Mouse (Mus musculus): Measurements from ENCODE around the gene Adam17. TPM values are rescaled to one million over a fixed set of nuclear protein-coding genes. Genes with fewer than 3 reads are reported as not detected.

The Adam17 gene
- polyA plus RNA-seq, 1 experiment from 2014 or later: 44.2 TPM

DNA sequence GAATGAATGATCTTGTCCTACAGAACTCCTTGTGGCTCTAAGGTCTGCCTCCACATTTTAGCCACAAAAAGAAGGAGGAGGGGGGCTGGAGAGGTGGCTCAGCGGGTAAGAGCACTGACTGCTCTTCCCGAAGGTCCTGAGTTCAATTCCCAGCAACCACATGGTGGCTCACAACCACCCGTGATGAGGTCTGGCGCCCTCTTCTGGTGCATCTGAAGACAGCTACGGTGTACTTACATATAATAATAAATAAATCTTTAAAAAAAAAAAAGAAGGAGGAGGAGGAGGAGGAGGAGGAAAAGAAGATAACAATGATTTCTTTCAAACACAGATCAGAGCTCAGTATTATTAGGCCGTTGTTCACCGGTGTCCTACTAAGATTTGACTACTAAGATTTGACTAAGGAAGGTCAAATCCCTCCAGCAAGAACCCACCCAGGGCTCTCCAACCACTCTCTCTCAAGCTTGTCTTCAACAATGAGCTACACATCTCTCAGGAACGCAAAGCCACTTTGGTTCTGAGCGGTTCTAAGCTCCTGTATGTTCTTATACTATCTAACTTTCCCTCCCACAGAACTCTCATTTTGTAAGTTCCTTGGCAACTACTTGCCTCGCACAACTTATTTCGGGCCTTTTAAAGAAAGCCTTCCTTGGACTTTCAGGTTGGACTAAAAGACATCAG is 88.5 kb downstream of the Adam17 start, which contains the start of gene Cpsf3:
Gene Cpsf3, plus strand, starts transcription at position 631 of the 681 bp plus-strand sequence.
- no peak for ATAC-seq (ENCODE audit: insufficient number of reproducible peaks, low FRiP score, low TSS enrichment, low read depth)
- peaks cover 21% of the 10 kb centered on the region for H3K4me1 ChIP-seq
- peak within 1 kb of the TSS; percentile 89 for H3K4me3 ChIP-seq (replicated peaks)
- peak within 1 kb of the TSS; percentile 95 for H3K27ac ChIP-seq (replicated peaks)
- H3K9me3 ChIP-seq (replicated peaks): no peaks in the 10 kb centered on the region
- H3K27me3 ChIP-seq: no peaks in the 10 kb centered on the region
- 52% methylated on average over 11 of the region's 11 CpGs for WGBS
- H3K9ac ChIP-seq: peak within 1 kb of the TSS; percentile 90
- H3K36me3 ChIP-seq: no peaks in the 10 kb centered on the region; the same call in 1 of the 2 replicates
- H3K4me2 ChIP-seq (replicated peaks): peak within 1 kb of the TSS; percentile 84

DNA sequence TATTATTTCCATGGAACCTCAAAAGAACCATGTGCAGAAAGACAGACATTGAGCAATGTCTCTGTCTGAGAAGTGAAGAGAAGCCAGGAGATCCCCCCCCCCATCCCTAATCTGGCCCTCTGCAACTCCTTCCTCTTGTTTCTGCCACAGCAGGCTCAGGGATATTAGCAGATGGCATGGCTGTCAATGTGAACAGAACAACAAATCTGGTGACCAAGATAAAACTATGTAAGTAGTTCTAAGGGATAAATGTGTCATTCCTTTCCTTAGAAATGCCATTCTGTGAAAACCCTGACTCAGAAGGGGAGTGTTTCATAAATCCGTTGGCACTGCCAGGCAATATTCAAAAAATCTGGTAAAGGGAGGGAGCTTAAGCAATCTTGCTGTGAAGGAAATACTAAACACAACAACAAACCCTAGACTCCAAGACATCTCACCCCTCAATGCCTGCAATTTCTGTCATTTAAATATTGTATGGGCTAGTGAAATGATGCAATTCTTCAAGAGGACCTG is 96.0 kb downstream of the Adam17 start:
- Histone ChIP-seq H3K9me3 (replicated peaks) (no peaks in the 10 kb centered on the region), H3K4me3 (replicated peaks) (no peak overlapping the region), H3K27me3 (no peaks in the 10 kb centered on the region), H3K36me3 (peaks cover 7% of the 10 kb centered on the region), H3K4me1 (no peaks in the 10 kb centered on the region), H3K27ac (replicated peaks) (no peak overlapping the region), H3K4me2 (replicated peaks) (no peak overlapping the region), H3K9ac (no peak overlapping the region)
- ATAC-seq (ENCODE audit: insufficient number of reproducible peaks, low FRiP score, low TSS enrichment, low read depth): no peak
- 80% methylated on average over 1 of the region's 1 CpGs for WGBS

DNA sequence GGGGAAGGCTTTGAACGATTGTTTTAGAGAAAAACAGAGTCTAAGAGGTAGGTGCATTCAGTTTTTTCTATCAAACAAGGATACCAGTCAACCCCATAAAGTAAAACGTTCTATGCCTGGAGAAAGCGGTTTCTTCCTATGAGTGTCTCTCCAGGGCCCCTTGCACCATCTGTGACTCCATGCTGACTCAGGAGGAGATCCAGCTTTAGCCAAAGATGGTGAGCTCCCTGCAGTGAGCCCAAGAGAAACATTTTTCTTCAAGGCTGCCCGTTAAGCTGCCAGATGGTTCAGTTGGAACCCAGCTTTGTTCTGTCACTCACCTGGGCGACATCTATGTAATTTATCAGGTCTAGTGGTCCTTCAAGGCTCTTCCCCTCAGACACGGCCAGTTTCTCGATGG is 99.0 kb downstream of the Adam17 start:
- Histone ChIP-seq H3K4me3 (replicated peaks) (no peak overlapping the region), H3K36me3 (peaks cover 32% of the 10 kb centered on the region), H3K4me1 (no peaks in the 10 kb centered on the region), H3K4me2 (replicated peaks) (no peak overlapping the region), H3K27me3 (no peaks in the 10 kb centered on the region), H3K27ac (replicated peaks) (no peak overlapping the region), H3K9me3 (replicated peaks) (no peaks in the 10 kb centered on the region), H3K9ac (no peak overlapping the region)
- no peak for ATAC-seq (ENCODE audit: insufficient number of reproducible peaks, low FRiP score, low TSS enrichment, low read depth)
- WGBS: 78% methylated on average over 7 of the region's 7 CpGs

Other genes starting within 250 kb of the Adam17 start
- 89.6 and 96.8 TPM in 2 replicates for gene Cpsf3, start 88.2 kb downstream of the Adam17 start, polyA plus RNA-seq (2015; fragmentation: Nextera tagmentation; extraction: Ambion mirVana)
- gene Itgb1bp1, start 87.3 kb downstream of the Adam17 start, polyA plus RNA-seq (2015; fragmentation: Nextera tagmentation; extraction: Ambion mirVana): 52.6 and 54.2 TPM in 2 replicates
- 48.6 and 51.5 TPM in 2 replicates for gene Iah1, start 57.2 kb downstream of the Adam17 start, polyA plus RNA-seq (2015; fragmentation: Nextera tagmentation; extraction: Ambion mirVana)
- 527 and 542 TPM in 2 replicates for gene Ywhaq, start 44.0 kb upstream of the Adam17 start, polyA plus RNA-seq (2015; fragmentation: Nextera tagmentation; extraction: Ambion mirVana)